Mouse (Mus musculus) spleen, postnatal 0 days (tissue): ENCODE measurements around the gene Slc33a1. TPM values are rescaled to one million over a fixed set of nuclear protein-coding genes. Genes with fewer than 3 reads are reported as not detected.

Experiments used
- polyA plus RNA-seq: library from polyadenylated mRNA; unstranded; fragments of >200 nt; fragmentation: Nextera tagmentation; extraction: Ambion mirVana; gene quantifications from 2 replicates; pipeline ENCODE4 v1.2.1, GENCODE M21; 2015

Gene Slc33a1
- polyA plus RNA-seq: 8.1 and 8.7 TPM in 2 replicates

DNA sequence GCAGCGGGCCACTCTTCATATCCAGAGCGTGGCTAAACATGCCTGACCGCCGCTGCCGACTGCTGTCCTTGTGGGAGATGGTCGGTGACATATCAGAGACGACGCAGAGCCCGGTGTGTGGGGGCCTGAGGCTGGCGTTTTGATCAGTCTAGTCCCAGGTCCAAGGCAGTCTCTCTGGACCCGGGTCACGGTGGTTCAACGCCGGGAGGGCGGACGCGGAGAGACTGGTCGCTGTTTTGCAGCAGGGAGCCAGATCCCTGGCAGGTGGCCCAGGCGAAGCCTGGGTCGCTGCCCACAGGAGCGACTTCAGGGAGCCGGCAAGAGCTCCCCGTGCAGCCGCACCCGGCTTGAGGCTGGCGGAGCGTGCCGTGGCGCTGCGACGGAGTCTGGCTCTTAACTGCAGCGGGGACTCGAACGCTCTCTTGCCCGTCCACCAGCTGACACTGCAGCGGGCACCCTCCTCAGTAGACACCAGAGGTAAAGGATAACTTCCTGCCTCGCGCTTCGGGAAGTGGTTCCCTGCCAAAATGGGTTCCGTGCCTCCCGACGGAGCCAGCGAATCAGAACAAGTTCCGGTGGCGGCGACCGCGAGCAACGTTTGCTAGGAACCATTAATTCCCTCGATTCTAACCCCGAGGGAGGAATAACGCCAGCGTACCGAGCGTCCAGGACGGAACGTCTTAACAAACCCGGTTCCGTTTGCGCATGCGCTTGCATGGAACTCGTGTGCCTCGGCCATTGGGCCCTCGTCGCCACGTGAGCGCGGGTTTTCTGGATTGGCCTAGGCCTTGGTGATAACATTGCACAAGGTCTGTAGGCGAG, at the start of gene Slc33a1:
TSS of gene Slc33a1 (minus strand) at position 669 of the 822 bp plus-strand sequence.

DNA sequence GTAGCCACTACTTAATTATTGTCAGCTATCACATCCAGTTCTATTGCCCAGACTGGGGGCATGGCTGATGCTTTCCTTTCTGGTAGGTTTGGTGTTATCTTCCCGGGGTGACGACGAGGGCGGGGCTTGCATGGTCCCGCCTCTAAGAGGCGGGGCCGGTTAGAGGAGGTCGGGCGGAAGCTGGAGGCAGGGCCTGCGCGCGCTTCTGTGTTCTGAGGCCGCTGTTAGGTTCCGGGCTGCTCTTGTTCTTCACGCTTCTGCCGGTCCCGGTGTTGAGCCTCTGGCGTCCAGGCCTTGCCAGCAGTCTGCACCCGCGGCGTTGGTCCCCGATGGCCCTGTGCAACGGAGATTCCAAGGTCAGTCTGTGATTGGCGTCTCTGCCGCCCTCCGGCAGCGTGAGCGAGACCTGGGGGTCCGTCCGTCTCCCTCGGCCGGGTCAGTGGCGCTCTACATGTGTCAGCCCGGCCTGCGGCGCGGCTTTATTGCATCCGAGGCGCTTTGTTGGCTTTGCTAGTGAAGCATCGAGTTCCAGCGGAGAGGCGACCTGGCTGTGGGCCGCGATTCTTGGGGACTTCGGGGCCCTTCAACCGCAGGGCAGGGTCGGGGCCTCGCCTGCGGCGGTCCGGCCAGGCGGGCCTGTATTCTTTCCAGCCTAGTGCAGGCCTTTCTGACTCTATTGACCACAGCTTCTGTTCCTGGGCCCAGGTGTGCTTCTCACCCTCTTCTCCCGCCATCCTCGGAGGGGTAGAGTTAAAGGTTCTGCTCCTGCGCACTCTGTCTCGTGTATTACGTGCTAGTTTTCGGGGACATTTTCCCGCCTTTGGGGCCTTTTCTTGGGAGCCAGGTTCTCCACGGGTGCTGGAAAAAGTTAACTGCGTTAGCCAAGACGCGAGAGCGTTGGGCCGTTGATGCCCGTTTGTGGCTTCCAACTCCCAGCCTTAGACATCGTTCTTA, 11.7 kb upstream of the Slc33a1 start, which contains the start of gene Gmps:
TSS of gene Gmps (plus strand) at position 152 of the 954 bp plus-strand sequence.

DNA sequence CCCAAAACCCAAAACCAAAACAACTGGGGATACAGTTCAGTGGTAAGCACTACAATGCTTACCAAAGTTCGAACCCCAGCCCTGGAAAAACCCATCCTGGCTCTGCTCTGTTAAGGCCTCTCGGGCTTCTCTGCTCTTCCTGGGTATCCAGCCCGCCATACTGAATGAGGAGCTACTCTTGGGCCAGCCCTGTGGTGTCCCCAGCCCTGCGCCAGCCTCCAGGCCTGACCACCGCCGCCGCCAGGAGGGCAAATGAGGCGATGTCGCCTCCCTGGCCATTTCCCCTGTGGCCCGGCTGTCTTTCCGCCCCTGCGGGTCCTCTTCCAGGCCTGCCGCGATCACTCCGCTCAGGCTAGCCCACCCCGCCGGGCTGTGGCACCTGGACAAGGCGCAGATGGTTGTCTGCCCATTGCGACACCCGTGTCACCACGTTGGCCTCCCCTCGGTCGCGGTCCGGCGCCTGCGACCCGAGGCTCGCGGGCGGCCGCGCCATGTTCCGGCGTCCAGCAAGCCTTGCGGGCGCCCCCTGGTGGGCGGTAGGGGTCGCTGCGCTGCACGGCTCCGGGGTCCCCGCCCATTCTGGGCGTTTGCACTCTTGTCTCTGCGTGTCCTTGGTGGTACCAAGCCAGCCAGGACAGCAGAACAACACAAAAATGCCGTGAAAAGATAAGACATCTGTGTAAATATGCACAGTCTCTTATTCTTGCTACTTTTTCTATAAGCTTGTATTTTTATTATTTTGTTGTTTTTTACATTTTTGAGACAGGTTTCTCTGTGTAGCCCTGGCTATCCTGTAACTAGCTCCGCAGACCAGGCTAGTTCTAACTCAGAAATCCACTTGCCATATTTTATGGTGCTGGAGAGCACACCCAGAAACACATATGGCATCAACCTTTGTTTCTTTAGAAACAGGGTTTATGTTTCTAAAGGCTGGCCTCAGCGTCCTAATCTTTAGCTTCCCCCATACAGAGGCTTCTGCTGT, 35.4 kb downstream of the Slc33a1 start, which contains the start of gene E130311K13Rik:
TSS of gene E130311K13Rik (minus strand) at position 595 of the 982 bp plus-strand sequence.

DNA sequence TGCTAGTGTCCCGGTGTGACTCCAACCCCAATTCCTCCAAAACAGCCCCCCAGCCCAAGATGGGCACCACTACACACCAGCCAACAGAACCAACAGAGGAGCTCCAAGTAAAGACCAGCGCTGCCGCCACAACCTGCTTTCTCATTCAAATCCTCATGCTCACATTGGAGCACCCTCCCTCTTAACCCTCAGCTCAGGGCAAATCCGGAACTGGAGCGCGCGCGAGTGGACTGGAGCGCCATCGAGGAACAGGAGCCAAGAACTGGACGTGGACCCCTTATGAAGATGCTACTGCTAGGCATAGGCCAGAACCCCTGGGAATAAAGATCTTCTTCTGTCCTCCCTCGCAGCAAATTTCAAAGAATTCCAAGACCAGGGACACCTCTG, 65.3 kb downstream of the Slc33a1 start, which contains the start of gene Plch1:
TSS of gene Plch1 (minus strand) at position 164 of the 387 bp plus-strand sequence.

Other genes with a start within 250 kb of the Slc33a1 start
- 0.02 TPM in 1 of 2 replicates, not detected in the other for gene Plch1, start 65.3 kb downstream of the Slc33a1 start, polyA plus RNA-seq
- 3.3 and 3.6 TPM in 2 replicates for gene E130311K13Rik, start 35.3 kb downstream of the Slc33a1 start, polyA plus RNA-seq
- gene Gmps, start 11.3 kb upstream of the Slc33a1 start, polyA plus RNA-seq: 22.5 and 24.8 TPM in 2 replicates
- not detected in 2 replicates for gene Vmn2r1, start 116.8 kb upstream of the Slc33a1 start, polyA plus RNA-seq
- not detected in 2 replicates for gene Vmn2r2, start 177.2 kb upstream of the Slc33a1 start, polyA plus RNA-seq